Mouse (Mus musculus) kidney, postnatal 0 days (tissue): ENCODE measurements around the gene Aig1. TPM values are rescaled to one million over a fixed set of nuclear protein-coding genes. Genes with fewer than 3 reads are reported as not detected.

ENCODE experiments used
- ATAC-seq: fragments of 200-750 bp; cut with Nextera tagmentation; replicated peaks from 2 replicates; pipeline ENCODE4 v1.8.0; 2017; ENCODE audit warnings: low read depth, moderate number of reproducible peaks, moderate TSS enrichment, moderate library complexity; ENCODE audit not compliant: low FRiP score
- DNase-seq: peaks from one replicate; pipeline ENCODE4 v3.0.0-alpha.2; 2016; ENCODE audit warnings: low spot score
- H3K27ac ChIP-seq: fragments of 300-500 bp; sonication (generic); 2 replicates; pipeline ENCODE4 v1.5.1; 2014; ENCODE audit warnings: mild to moderate bottlenecking
- H3K27me3 ChIP-seq: fragments of 300-500 bp; sonication (generic); 2 replicates; pipeline ENCODE4 v1.6.1; 2014; ENCODE audit warnings: low read length, mixed read lengths; ENCODE audit not compliant: insufficient read depth
- H3K36me3 ChIP-seq: fragments of 300-500 bp; sonication (generic); 2 replicates; pipeline ENCODE4 v1.6.1; 2014; ENCODE audit warnings: low read length, mixed read lengths; ENCODE audit not compliant: insufficient read depth
- H3K4me1 ChIP-seq: fragments of 300-500 bp; sonication (generic); replicated peaks from 2 replicates; pipeline ENCODE4 v1.6.1; 2014; ENCODE audit warnings: antibody characterized with exemption, low read length, mixed read lengths; ENCODE audit not compliant: insufficient read depth
- H3K4me2 ChIP-seq: fragments of 300-500 bp; sonication (generic); 2 replicates; pipeline ENCODE4 v1.6.1; 2014; ENCODE audit warnings: mild to moderate bottlenecking, low read length, moderate library complexity, mixed read lengths
- H3K4me3 ChIP-seq: fragments of 300-500 bp; sonication (generic); replicated peaks from 2 replicates; pipeline ENCODE4 v1.5.1; 2014; ENCODE audit warnings: low read depth, low read length
- H3K9ac ChIP-seq: fragments of 300-500 bp; sonication (generic); 2 replicates; pipeline ENCODE4 v1.6.1; 2014; ENCODE audit warnings: low read depth, low read length
- H3K9me3 ChIP-seq: fragments of 300-500 bp; sonication (generic); replicated peaks from 2 replicates; pipeline ENCODE4 v1.6.1; 2016; ENCODE audit warnings: low read length, inconsistent platforms, mixed read lengths
- CTCF ChIP-seq: IDR thresholded peaks from 2 replicates; pipeline ENCODE4 v1.5.1; 2016; ENCODE audit warnings: antibody characterized with exemption, low read depth, mild to moderate bottlenecking, moderate library complexity
- WGBS: fragments of 180-500 bp; shearing (Covaris S2); extraction: QIAGEN DNeasy Blood & Tissue Kit; methylation state at CpG from one replicate; pipeline ENCODE4 v1.1.7; 2014; 5-methylcytosine and 5-hydroxymethylcytosine counted together
- polyA plus RNA-seq: library from polyadenylated mRNA; unstranded; fragments of >200 nt; fragmentation: Nextera tagmentation; extraction: Ambion mirVana; gene quantifications from 2 replicates; pipeline ENCODE4 v1.2.1, GENCODE M21; 2015

Aig1 gene
- polyA plus RNA-seq, 1 experiment from 2014 or later, result 64.1 TPM

GRCm38 (mm10) chr10:13688386-13689120, 180.2 kb downstream of the Aig1 start:
- Histone ChIP-seq H3K27me3 (no peaks in the 10 kb centered on the region), H3K4me1 (0 out of 2 replicates have a peak, but pooled peaks cover 12% of the 10 kb centered on the region), H3K4me2 (no peak overlapping the region), H3K9ac (no peak overlapping the region), H3K4me3 (no peak overlapping the region), H3K27ac (peak overlapping the region; percentile 39; the same call in 1 of the 2 replicates), H3K36me3 (no peaks in the 10 kb centered on the region), H3K9me3 (no peaks in the 10 kb centered on the region)
- ATAC-seq, result peak; percentile 63; the same call in 1 of the 2 replicates
- DNase-seq, result peak; percentile 57
- no peak for TF ChIP-seq CTCF
- WGBS, result 35% methylated on average over 15 of the region's 15 CpGs

- ATAC-seq, result no peak
- no peak overlapping the region for H3K9ac ChIP-seq
- H3K27me3 ChIP-seq, result no peaks in the 10 kb centered on the region
- H3K4me2 ChIP-seq, result no peak overlapping the region
- TF ChIP-seq CTCF, result no peak
- 90% methylated on average over 8 of the region's 8 CpGs for WGBS
- H3K9me3 ChIP-seq, result no peaks in the 10 kb centered on the region
- H3K27ac ChIP-seq, result no peak overlapping the region
- DNase-seq, result no peak
- 0 out of 2 replicates have a peak, but pooled peaks cover 12% of the 10 kb centered on the region for H3K4me1 ChIP-seq
- H3K4me3 ChIP-seq, result no peak overlapping the region
- H3K36me3 ChIP-seq, result no peaks in the 10 kb centered on the region
Observed at GRCm38 (mm10) chr10:13687182-13687810, 181.5 kb downstream of the Aig1 start.

DNA sequence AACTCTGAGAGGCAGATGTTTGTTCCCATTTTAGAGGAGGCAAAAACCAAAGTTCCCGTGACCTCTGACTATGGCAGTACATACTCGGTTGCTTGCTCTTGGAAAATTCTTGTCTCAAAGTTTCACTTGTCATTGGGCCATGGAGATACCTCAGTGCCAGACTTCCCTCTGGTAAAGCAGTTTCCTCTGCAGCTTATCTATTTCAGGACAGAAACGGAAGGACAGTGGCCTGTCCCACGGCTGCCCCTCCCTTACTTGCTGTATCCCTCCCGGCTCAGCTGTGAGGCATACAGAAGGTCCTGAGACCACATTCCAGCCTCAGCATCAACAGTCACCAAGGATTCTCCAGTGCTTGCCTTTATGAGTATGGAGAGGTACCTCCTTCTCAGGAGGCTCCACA, 182.7 kb downstream of the Aig1 start:
- H3K27ac ChIP-seq, result no peak overlapping the region
- H3K4me2 ChIP-seq, result no peak overlapping the region
- no peaks in the 10 kb centered on the region for H3K9me3 ChIP-seq
- ATAC-seq (no peak), DNase-seq (peak; percentile 26)
- H3K4me1 ChIP-seq, result 0 out of 2 replicates have a peak, but pooled peaks cover 12% of the 10 kb centered on the region
- no peak overlapping the region for H3K9ac ChIP-seq
- TF ChIP-seq CTCF, result no peak
- H3K36me3 ChIP-seq, result no peaks in the 10 kb centered on the region
- no peak overlapping the region for H3K4me3 ChIP-seq
- H3K27me3 ChIP-seq, result no peaks in the 10 kb centered on the region
- 70% methylated on average over 5 of the region's 5 CpGs for WGBS

- ATAC-seq (no peak), DNase-seq (no peak)
- H3K9ac ChIP-seq, result no peak overlapping the region
- no peak overlapping the region for H3K27ac ChIP-seq
- WGBS, result 89% methylated on average over 8 of the region's 8 CpGs
- H3K4me3 ChIP-seq, result no peak overlapping the region
- H3K9me3 ChIP-seq, result no peaks in the 10 kb centered on the region
- no peaks in the 10 kb centered on the region for H3K27me3 ChIP-seq
- no peak overlapping the region for H3K4me2 ChIP-seq
- H3K36me3 ChIP-seq, result no peaks in the 10 kb centered on the region
- H3K4me1 ChIP-seq, result 0 out of 2 replicates have a peak, but pooled peaks cover 12% of the 10 kb centered on the region
- TF ChIP-seq CTCF, result no peak
Observed at GRCm38 (mm10) chr10:13685366-13685765, 183.4 kb downstream of the Aig1 start.

GRCm38 (mm10) chr10:13684452-13684851, 184.3 kb downstream of the Aig1 start:
- Histone ChIP-seq H3K4me3 (no peak overlapping the region), H3K27ac (no peak overlapping the region), H3K4me2 (no peak overlapping the region), H3K36me3 (no peaks in the 10 kb centered on the region), H3K4me1 (0 out of 2 replicates have a peak, but pooled peaks cover 12% of the 10 kb centered on the region), H3K27me3 (no peaks in the 10 kb centered on the region), H3K9ac (no peak overlapping the region), H3K9me3 (no peaks in the 10 kb centered on the region)
- TF ChIP-seq CTCF, result no peak
- ATAC-seq (no peak), DNase-seq (no peak)

GRCm38 (mm10) chr10:13682565-13682964, 186.2 kb downstream of the Aig1 start:
- 58% methylated on average over 3 of the region's 3 CpGs for WGBS
- no peak overlapping the region for H3K27ac ChIP-seq
- H3K27me3 ChIP-seq, result no peaks in the 10 kb centered on the region
- TF ChIP-seq CTCF, result peak; percentile 68
- H3K4me1 ChIP-seq, result 0 out of 2 replicates have a peak, but pooled peaks cover 4% of the 10 kb centered on the region
- no peak overlapping the region for H3K4me2 ChIP-seq
- H3K4me3 ChIP-seq, result no peak overlapping the region
- no peak overlapping the region for H3K9ac ChIP-seq
- H3K36me3 ChIP-seq, result no peaks in the 10 kb centered on the region
- H3K9me3 ChIP-seq, result no peaks in the 10 kb centered on the region
- DNase-seq (peak; percentile 73), ATAC-seq (no peak)
